Mouse (Mus musculus): Measurements from ENCODE around the gene Ksr1.

Ksr1 gene

GRCm38 (mm10) chr11:79145283-79146265 is 633 bp downstream of the Ksr1 start:
- peak; percentile 37 for DNase-seq (ENCODE audit: low read depth, low spot score)

DNA sequence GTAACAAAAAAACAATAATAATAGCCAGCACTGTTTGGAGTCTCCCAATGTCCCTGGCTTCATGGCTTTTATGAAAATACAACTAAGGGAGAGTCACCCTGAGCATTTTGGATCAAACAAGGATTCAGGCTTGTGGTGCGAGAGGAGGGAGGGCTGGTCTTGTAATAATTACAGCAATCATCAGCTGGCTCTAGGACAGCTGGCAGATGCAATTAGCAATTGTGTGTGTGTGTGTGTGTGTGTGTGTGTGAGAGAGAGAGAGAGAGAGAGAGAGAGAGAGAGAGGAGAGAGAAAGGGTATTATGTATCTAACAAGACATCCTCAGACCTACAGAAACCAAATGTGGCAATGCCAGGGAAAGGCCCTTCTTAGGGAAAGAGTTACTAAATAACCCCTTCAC is 1.5 kb downstream of the Ksr1 start:
- no peak for DNase-seq (ENCODE audit: low read depth, low spot score)

DNA sequence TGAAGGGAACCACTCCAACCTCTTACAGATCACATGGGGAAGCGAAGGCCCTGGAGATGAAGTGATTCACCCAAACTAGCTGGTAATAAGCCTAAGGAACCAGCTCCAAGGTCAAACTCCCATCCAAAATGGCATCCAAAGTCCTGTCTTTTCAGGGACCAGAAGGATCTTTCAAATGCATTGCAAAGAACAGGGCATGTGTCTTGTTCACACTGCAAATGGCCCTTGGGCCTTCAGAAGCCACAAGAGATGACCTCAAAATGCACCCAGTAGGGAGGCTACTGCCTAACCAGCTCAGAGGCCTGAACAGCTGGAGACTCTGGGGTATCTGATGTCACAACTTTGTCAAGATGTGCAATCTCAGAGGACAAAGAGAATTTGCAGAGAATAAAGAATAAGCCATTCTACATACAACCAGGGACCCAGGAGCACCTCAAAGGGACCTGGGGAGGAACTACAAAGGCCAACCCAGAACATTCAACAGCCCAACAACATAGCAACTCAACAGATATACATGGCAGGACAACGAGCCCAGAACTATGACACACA is 2.1 kb downstream of the Ksr1 start:
- DNase-seq (ENCODE audit: low read depth, low spot score) = no peak

DNA sequence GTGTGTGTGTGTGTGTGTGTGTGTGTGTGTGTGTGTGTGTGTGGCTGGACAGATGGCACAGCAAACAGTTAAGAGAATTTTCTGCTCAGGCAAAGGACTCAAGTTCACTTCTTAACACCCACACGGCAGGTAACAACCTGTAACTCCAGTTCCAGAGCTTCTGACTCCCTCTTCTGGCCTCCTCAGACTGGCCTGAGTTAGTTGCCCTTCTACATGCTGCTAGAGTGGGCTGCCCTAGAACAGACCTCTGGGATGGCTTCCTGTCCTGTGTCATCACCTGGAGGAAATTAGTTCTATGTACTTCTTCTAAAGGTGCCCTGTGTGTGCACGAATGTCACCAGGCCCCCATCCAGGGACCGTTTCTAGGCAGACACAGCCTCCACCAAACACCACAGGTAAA is 2.9 kb downstream of the Ksr1 start:
- DNase-seq (ENCODE audit: low read depth, low spot score) = no peak

DNA sequence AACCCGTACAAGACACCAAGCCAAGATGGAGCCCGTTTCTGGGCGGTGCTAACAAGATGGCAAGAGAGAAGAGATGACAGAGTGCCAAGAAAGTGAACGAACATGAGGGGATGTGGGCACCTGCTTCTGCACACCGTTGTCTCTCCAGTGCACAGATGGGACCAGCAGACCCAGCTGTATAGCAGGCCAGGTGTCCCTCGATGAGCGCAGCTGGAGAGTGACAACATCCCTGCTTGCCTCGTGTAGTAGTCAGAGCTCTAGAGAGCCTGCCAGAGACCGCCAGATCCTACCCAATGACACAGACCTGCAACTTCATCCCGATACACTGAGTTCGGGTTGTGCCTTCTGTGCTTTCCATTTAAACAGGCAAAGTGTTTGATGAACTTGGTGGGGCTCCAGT is 3.8 kb downstream of the Ksr1 start:
- no peak for DNase-seq (ENCODE audit: low read depth, low spot score)

DNA sequence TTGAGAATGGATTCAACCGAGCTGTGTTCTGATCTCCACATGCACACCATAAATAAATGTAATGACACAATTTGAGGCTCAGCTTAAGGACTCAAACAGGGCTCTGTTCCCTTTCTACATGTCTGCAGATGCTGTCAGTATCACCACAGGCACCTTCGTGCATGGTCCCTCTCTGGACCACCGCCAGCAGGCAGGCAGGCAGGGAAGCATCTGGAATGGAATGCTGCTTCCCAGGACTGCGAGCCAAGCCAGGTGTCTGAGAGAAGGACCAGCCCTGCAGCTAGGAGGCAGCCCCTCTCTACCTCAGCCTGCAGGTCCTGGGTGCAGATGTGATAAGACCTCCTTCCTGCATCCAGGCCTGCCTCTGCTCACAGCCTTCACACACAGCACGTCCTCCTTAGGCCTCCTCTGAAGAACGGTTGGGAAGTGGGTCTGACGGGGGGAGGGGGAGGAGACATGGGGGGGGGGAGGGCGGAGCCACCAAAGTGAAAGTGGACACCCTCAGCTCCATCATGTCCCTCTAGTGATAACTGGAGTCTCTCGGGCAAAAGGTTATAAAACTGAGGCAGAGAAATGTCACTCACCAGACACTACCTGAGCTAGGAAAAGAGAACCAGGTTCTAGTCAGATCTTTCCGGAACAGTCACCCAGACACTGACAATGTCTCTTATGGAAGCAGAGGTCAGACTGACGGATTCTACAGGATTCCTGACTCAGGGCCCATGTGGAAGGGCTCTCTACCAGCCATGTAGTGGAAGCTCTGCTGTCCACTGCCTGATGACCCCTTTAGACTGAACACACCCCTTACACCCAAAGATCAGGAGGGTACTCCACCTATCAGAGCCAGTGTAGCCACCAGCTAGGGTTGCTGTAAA is 4.7 kb downstream of the Ksr1 start:
- DNase-seq (ENCODE audit: low read depth, low spot score) = no peak

- no peak for DNase-seq (ENCODE audit: low read depth, low spot score)
Measured at GRCm38 (mm10) chr11:79140511-79140888, 5.7 kb downstream of the Ksr1 start.

GRCm38 (mm10) chr11:79139878-79140510 is 6.2 kb downstream of the Ksr1 start:
- DNase-seq (ENCODE audit: low read depth, low spot score) = no peak

- DNase-seq (ENCODE audit: low read depth, low spot score) = peak; percentile 84
Measured at GRCm38 (mm10) chr11:79138621-79139020, 7.6 kb downstream of the Ksr1 start.

DNA sequence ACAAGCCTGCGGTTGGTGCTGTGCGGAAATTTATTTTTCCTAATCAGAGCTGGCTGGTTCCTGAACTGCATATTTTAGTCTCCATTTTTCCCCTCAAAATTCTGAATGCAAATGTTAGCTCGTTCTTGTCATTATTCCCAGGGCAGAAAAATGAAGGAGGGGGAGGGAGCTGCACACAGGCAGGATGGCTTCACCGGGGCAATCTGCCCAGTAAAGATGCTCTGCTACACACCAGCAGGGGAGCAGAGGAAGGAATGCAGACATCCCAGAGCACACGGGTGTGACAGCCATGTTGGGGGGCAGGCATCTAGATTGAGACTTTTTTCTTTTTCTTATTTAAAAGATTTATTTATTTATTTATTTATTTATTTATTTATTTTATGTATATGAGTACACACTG is 9.0 kb downstream of the Ksr1 start:
- no peak for DNase-seq (ENCODE audit: low read depth, low spot score)

- DNase-seq (ENCODE audit: low read depth, low spot score) = no peak
Measured at GRCm38 (mm10) chr11:79135685-79136360, 10.4 kb downstream of the Ksr1 start.

DNA sequence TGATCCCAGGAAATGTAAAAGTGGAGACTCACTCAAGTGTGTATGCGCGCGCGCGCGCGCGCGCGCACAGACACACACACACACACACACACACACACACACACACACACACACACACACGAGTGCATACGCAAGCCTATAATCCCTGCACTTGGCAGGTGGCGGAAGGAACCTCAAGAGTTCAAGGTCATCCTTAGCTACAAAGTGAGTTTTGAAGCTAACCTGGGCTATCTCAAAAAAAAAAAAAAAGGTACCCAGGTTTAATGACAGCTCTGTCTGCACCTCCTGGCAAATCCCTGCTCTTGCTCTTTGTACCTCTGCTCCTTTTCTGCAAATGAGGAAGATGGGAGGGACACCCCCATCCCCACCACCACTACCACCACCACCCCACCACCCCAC is 11.1 kb downstream of the Ksr1 start:
- DNase-seq (ENCODE audit: low read depth, low spot score) = no peak

- no peak for DNase-seq (ENCODE audit: low read depth, low spot score)
Measured at GRCm38 (mm10) chr11:79134416-79135104, 11.6 kb downstream of the Ksr1 start.

GRCm38 (mm10) chr11:79133961-79134360 is 12.2 kb downstream of the Ksr1 start:
- no peak for DNase-seq (ENCODE audit: low read depth, low spot score)

- DNase-seq (ENCODE audit: low read depth, low spot score) = no peak
Measured at GRCm38 (mm10) chr11:79133051-79133450, 13.2 kb downstream of the Ksr1 start.

- DNase-seq (ENCODE audit: low read depth, low spot score) = peak; percentile 52
Measured at GRCm38 (mm10) chr11:79131949-79132411, 14.2 kb downstream of the Ksr1 start.

- DNase-seq (ENCODE audit: low read depth, low spot score) = no peak
Measured at GRCm38 (mm10) chr11:79129388-79130356, 16.5 kb downstream of the Ksr1 start.

DNA sequence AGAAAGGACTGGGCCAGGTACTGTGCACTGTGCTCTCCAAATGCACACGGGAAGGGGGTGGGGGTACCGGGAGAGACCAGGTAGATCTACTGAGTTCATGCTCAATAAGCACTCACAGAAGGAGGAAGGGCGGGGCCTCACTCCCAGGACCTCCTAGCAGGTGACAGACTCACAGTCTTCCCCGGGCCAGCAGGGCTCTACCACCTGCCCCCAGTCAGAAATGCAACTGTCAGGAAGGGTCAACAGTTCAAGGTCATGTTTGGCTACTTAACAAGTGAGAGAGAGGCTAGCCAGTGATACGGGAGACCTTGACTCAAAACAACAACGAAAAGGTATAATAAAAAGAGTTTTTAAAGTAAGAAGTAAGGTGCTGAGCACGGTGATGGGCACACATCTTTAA is 18.0 kb downstream of the Ksr1 start:
- peak; percentile 93 for DNase-seq (ENCODE audit: low read depth, low spot score)

GRCm38 (mm10) chr11:79126963-79127362 is 19.2 kb downstream of the Ksr1 start:
- no peak for DNase-seq (ENCODE audit: low read depth, low spot score)
